Mouse (Mus musculus) heart, postnatal 0 days (tissue): ENCODE measurements around the gene Mettl7a3.

ENCODE experiments used
- CTCF ChIP-seq: IDR thresholded peaks from 2 replicates; pipeline ENCODE4 v1.5.1; 2016; ENCODE audit warnings: antibody characterized with exemption, control low read depth, low read depth
- EP300 ChIP-seq: IDR thresholded peaks from 2 replicates; pipeline ENCODE4 v1.6.1; 2016; ENCODE audit warnings: antibody characterized with exemption, low read depth

- TF ChIP-seq EP300 (no peak), CTCF (no peak)
Observed at GRCm38 (mm10) chr15:100385705-100386104, 51.0 kb downstream of the Mettl7a3 start.
